Mouse (Mus musculus) ES-CJ7 (cell line): ENCODE results near the gene Auts2.

ENCODE experiments used
- DNase-seq: peaks from one replicate; pipeline ENCODE4 v3.0.0; 2011; ENCODE audit warnings: low read depth, low spot score

Auts2 gene

DNA sequence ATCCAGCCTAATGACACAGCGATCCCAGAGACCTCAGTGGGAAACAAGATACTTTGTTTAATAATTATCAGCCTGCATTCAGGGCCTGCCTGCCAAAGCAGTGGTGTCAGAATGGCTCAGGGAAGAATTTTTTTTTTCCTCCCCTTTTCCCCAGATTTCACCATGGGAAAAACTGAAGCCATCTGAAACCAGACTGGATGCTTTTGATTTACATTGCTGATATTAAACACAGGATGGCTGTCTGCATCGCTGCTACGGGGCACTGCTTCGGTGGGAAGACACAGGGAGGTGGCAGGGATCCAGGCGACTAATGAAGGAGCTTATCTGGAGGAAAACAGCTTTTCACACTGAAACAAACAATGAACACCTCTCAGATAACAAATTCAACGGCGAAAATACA is 912.6 kb downstream of the Auts2 start:
- no peak for DNase-seq

DNA sequence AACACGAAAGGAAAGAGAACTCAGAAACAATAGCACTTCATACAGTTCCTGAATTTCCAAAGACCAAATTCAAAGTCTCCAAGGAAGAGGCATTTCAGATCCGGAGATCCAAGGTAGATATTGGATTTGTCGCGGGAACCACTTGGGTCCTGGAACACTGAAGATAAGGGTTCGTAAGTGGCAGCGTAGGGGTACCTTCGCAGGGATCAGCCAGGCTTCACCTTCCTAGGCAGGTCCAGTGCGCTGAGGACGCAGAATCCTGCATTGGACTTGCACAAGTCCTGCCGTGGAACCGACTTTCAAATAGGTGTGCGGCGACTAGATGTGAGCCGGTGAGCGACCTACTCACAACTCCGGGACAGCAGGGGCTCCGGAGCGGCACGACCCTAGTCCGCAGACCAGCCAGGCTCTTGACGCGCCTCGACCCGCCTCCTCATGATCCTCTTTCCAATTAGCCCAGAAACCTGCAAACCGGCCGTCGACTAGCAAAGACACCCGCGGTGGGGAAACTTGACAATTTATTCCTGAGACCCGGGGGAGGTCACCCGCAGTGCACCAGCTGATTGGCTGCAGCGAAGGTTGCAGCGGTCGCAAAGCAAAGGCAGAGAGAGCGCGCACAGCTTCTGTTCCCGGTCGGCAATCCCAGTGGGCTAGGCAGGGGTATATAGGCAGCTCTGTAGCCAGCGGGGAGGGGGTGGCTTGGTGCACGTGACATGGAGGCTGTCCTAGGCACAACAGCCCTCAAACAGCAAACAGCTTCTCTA is 926.8 kb downstream of the Auts2 start:
- DNase-seq, result peak; percentile 55

DNA sequence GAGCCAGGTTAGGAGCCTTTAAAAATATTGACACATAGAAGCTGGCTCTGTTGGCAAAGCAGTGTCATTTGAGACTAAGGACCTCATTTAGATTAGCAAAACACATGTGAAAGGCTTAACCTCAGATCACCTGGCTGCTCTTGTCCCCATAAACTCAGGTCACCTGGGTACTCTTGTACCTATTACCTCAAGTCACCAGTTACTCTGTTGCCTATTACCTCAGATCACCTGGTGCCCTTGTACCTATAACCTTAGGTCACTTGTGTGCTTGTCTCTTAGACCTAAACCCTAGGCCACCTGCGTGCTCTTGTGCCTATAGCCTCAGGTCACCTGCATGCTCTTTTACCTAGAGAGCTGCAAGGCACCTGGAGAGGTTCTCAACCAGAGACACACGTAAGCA is 928.9 kb downstream of the Auts2 start:
- DNase-seq, result no peak

DNA sequence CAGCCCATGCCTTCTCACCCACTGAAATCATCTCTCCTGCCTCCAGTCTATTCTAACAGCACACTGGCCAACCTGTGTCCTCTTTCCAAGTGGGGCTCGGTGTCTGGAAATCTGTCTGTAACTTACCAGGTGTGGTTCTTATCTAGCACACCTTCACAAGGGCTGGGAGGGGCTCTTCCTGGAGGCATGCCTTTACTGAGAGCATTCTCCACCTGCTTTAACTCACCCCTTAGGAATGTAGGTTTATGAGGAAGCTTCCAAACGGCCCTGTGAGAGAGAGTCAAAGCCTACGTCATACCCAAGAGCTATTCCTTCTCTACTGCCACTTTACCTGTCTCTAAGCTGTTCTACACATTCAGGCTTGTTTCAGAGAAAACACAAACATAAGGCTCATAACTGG is 929.8 kb downstream of the Auts2 start:
- DNase-seq, result no peak

DNA sequence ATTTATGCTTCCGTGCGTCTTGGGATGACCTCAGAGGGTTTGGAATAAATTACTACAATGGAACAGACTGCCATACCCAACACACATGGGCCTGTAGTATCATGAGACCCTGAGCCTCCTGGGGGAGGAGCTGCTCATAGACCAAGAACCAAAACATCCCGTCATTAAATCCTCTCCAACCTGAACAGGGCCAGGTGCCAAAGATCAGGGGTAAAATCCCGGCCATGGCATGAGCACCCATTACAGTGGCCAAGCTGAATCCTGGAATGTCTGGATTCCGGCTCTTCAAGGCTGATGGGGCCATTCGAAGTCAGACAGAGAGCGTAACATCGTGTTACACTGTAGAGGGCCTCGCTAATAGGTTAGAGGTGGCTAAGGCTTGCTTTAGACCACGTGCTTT is 932.4 kb downstream of the Auts2 start:
- DNase-seq, result no peak

DNA sequence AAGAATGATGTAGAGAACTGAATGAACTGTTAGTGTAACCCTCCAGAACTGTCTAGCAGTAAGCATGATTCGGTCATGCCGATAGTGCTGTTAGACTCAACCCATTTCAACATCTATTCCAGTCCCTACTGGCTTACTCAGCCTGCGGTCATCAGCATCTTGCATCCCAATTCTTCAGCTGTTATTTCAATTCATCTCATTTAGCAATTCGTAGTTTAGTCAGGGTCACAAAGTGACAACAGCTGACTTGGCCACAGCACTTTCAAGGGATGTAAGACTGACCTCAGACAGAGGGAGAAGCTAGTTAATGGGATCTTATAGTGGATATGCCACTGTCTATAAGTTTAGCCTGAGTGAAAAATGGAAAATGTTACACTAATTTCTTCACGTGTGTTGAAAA is 936.4 kb downstream of the Auts2 start:
- DNase-seq, result no peak

DNA sequence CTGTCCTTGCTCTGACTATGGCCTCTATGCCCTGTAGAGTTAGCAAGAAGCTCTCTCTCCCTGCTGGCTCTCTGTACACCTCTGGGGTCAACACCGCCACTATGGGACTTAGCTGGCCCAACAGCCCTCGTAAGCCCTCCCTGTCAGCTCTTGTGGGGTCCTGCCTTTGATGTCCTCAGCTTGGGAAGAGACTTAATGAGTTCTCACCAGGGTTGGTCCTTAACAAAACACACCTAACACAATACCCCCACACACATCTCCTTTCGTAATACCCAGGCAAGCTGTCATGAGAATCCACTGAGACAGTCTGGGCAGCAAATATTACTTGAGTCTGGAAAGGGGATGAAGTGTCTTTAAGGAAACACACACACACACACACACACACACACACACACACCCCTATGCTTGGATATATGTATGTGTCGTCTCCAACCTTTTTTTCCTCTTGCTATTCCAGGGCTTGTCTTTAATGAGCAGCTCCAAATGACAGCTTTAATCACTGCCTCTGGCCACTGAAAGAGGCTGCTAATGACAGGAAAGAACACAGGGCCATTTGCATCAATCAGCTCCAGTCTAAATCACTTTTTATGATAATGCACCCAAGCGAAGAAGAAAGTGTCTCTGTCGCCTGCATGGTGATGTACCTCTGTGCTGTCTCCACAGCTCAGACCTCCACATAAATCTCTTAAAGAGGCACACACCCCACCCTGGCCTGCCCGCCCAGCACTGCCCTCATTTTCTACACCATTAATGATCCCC is 941.0 kb downstream of the Auts2 start:
- DNase-seq, result no peak

DNA sequence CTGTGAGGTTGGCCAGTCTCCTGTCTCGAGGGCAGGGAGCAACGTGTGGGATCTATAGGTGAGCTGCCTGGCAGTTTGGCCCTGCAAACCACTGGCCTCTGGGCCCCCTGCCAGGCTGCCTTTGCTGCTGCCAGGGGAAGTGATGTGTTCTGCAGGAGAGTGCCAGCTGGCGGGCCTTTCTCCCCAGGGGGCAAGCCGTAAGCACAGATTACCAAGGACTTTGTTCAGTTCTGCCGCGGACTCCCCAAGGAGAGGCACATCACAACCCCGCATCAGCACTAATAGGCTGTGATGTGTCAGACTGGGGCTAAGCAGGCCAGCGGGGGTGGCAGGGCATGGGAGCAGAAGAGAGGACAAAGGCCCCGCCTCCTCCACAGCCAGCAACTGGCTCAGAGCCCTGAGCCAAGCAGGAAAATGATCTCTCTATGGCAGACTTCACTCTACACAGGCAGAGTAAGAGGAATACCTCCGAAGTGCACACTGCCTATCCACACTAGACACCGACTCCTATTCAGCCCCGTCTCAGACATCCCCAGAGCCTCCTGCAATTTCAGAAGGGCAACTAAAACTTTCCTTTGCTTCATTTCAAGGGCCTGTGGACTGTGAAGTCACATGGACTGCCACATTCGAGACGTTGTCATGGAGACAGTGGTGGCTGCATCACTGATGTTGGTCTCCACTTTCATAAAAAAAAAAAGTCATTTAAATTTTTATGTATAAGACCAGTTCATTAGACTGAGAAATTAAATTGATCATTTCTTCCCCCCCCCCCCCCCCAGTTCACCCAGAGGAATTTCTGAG is 942.6 kb downstream of the Auts2 start:
- no peak for DNase-seq

DNA sequence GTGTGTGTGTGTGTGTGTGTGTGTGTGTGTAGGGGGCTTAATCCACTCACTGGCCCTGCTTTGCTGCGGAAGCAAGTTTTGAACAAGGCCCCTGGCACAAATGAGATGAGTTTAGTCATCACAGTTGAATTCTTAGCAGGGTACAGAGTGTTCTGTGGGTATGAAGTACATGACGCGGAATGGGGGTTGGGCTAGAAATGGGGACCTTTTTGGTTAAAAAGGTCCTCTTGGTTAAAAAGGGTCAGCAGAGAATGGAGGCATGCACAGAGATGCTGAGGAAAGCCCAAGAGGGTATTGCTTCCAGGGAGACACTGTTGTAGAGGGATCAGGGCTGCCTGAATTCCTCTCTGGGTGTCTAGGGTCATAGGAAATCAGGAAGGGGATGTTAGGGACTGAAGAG is 945.6 kb downstream of the Auts2 start:
- no peak for DNase-seq

DNA sequence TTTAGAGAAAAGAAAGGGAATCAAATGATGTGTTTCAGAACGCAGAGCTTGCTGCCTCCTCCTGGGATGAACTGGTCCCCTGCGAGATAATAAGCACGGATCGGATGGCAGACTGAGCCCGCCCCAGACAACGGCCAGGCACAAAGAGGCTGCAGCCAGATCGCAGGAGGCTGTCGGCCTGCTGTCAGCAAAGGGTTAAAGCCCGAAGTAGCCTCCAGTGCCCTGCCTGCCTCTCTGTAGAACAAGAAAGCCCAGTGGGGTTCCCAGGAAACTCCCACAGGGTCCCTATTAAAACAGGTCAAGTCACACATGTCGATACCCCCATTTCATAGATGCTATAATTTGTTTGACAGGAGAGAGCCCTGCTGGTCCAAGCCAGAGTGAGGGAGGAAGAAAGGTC is 946.6 kb downstream of the Auts2 start:
- no peak for DNase-seq

DNA sequence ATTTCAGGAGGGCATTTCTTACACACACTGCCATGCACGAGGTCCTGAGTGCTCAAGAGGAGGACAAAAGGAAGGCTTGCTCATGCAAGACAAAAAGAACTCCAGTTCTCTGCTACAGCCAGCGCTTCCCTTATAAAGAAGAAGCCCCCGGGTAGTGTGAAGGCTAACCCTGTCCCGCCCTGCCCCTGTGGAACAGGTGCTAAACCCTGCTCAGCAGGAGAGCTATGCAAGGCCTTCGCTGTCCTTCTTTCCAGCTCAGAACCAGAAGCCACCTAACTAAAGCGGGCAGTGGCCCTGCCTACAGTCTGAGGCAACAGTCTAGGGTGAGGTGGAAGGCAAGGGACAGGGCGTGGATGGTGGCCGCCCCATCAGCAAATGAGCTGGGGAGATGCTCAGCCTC is 947.4 kb downstream of the Auts2 start:
- DNase-seq, result peak; percentile 58

DNA sequence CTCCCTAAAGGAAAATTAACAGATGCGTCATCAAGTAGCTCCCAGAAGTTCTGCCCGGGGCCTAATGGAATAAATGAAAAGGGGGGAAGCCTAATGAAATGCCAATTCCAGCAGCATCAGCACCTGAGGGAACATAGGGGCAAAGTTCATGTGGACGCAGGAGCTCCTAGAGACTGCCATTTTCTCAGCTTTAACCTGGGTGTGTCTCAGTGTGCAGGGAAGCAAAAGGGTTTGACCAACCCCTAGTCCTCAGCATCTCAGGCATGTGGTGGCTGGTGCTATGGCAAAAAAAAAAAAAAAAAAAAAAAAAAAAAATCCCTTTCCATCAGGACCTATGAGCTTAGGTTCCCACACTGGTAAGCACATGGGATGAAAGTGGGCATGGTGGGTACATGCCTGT is 948.5 kb downstream of the Auts2 start:
- peak; percentile 15 for DNase-seq

DNA sequence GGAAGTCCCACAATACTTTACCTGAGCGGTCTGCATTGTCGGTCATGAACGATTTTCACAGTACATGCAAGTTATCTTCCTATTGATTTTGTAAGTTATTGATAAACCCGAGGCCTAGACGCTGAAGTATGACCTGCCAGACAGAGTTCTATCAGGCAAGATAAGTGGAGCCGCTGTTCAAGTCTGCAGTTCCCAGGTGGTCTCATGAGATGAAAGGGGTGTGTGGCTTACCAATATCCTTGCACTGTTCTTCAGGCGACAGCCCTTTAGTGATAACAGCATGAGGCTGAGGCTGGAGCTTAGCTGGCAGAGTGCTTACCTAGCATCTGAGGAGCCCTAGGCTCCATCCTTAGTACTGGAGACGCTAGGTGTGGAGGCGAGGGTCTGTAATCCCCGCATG is 949.9 kb downstream of the Auts2 start:
- no peak for DNase-seq

DNA sequence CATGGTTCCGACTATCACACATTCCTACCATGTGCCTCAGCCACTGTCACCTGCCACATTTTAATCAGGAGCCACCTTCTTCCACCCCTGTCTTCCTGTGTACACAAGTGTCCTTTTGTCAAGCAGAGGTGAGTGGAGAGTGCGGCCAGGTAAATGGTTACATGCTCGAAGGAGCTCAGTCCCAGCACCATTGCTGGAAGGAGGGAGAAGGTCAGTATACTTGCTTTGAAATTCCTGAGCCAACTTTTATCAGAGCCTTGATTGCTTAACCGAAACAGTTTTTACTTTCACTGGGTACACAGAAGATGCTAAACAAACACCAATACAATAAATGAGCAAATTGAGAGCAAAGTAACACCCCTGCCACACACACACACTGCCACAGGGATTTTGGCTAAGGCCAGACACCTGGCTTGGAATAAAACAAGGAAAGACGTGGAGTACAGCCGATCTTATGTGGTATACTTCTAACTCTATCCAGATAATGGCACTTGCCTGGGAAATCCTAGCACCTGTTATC is 953.1 kb downstream of the Auts2 start:
- DNase-seq, result no peak

DNA sequence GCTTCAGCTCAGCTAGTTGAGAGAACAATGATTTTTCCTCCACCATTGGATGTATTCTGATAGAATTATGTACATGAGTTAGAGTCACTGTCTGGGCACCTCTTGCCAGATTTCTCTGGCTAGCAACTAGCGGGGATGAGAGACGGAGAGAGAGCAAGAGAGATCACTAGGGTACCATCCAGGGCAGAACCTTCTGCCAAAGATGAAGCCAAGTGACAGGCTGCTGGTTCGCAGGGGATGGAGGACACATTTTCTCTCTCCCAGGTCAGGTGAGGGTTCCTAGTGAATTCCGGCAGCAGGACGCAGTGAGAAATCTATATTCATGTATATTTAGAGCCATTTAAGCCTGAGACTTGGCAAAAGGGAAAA is 956.8 kb downstream of the Auts2 start:
- no peak for DNase-seq

DNA sequence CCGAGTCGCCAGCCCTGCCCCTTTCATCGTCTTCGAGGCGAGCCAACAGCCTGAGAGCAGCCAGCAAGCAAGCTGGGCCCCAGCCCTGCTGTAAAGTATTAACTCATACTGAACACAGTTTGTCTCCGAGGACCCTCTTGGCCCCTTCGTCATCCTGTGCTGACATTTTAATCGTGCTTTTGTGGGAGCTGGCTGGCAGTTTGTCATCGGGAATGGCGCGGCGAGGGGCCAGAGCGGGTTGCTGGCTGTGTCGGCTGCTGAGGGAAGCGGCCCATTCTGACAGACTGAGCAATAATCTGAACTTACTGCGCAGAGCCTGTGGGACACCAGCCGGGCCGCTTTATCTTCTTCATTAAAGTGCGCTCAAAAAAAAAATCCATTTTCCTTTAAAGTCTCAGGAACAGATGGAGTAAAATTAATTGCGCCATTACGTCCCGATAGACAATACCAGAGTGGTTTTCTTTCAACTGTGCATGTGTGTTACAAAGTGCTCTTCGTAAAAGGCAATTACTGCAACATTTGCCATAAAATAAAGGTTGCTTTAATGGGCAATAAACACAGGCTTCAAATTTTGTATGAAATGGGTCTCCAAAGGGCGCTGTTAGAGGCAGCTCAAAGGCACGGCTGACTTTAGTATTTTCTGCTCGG is 957.3 kb downstream of the Auts2 start:
- DNase-seq, result no peak

DNA sequence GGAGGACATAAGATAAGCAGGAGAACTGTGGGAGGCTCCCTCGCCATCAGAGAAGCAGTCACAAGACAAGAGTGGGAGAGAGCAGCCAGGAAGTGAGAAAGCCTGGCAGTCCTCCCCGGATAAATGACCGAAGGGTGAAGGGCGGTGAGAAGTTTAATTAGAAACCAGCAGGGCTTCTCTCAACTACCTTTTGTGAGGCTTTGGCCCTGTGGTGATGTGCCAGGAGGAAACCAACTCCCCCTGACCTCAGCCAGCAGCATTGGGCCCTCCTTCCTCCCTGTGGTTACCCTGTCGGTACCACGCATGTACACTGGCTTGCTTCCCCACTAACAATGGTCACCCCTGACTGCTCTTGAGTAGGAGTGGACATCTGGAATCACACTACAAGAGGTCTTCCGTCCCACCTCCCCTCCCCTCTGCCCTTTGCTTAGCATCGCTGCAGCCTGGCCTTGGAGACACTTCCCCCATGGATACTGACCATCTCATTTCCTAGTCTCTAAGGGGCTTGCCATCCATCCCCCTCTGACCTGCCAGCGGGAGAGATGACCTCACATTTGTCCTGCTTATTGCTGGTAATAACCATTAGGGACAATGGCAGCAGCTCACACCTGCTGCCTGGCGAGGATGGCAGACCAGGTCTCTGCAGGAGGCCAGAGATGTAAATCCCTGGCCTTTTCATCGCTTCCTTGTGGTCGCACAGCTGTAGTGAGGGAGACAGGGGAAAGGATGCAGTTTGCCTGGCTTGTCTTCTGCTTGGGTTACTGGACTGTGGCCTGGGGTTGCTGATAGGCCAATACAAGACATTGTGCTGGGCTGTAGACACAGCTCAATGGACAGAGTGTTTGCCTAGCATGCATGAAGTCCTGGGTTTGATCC is 958.6 kb downstream of the Auts2 start:
- DNase-seq, result no peak

DNA sequence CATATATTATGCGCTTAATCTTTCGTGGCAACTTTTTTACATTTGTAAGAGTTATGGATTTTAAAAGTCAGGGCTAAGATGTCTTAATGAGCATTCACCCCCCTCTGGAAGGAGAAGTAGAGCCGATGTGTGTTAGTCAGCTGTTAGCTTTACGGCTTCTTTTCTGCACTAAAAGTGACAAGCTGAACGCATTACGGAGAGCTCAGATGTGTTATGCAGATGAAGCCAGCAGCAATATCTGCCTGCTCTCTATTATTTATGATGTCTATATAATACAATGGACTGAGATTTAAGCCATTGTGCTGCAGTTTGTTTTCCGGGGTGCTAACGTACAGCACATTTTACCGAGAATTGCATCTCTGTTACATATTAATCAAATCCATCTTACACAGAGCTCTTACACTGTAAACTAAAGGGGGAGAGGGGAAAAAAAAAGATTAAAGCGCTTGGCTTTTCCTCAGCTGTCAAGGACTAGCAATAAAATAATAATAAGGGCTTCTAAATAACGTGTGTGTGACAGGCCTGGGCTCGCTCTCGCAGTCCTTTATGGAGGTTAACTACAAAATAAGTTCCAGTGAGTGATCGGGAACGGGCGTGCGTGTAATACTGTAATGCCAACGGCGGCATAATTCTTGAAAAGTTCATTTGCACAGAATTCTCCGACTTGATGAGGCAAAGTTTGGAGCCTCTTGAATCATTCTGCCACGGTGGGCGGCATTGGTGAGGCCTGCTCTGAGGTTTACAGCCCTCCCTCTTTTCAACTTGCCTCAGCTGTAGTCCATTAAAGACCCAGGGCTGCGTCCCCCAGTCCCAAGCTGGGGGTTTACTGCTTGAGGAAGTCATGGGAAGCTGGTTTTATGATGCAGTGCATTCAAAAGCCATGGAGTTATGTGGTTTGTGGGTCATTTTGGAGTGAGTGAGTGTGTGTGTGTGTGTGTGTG is 961.8 kb downstream of the Auts2 start:
- no peak for DNase-seq

DNA sequence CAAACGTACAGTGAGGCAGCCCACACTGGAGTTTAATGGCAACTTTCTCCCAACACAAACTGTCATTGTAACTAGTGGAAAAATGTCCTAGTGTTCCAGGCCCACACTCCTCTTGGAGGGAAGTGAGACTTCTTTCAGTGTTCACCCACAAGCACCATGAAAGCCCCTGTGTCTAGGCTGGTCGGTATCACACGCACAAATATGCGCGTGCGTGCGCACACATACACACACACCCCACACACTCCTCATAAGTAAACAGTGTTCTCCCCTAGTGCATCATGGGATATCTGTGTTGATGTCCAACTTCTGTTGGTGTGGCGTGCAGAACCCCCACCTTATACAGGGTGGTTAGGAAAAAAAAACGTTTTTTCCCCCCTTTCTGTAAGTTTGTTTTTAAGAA is 964.4 kb downstream of the Auts2 start:
- DNase-seq, result no peak
